Mouse (Mus musculus) left cerebral cortex, adult 8-10 months (tissue): ENCODE data around the gene Mb21d2. TPM values are rescaled to one million over a fixed set of nuclear protein-coding genes. Genes with fewer than 3 reads are reported as not detected.

Experiments used
- DNase-seq, 2 experiments: peaks; one replicate each; pipeline ENCODE4 v3.0.0; 2022; ENCODE audit warnings: low spot score in 2 of 2
- total RNA-seq, 4 experiments: library from RNA; stranded (reverse); gene quantifications; 2 replicates each; pipeline ENCODE4 v1.2.4; 2022

The Mb21d2 gene
- total RNA-seq, 4 experiments from 2014 or later: 32.4 to 35.2 (median 33.9) TPM

DNA sequence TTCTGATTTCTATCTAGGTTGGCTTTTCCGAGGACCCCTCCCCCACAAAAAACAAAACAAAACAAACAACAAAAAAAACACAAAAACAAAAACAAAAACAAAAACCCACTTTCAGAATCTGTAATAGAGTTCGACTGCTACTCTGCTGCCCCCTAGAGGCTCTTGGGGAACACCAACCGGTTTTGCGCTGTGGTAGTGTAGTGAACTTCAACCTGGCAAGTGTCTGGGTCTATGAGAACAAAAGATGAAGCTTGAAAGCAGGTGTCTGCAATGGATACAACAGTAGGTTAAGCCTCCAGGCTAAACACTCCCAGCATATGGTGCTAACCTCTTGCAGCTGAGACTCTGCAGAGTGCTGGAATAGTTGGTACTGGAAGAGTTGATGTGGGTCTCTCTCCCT, 136.4 kb downstream of the Mb21d2 start:
- no peak for DNase-seq

Other genes with a start within 250 kb of the Mb21d2 start
- 100 to 1,000 TPM; 272 to 312 (median 287) TPM for gene Fgf12, start 176.6 kb downstream of the Mb21d2 start, total RNA-seq